Mouse (Mus musculus) lung, embryonic 15.5 days (tissue): Measurements from ENCODE around the gene Pcsk5. TPM values are rescaled to one million over a fixed set of nuclear protein-coding genes. Genes with fewer than 3 reads are reported as not detected.

Experiments used
- ATAC-seq: fragments of 200-750 bp; cut with Nextera tagmentation; 2 replicates; pipeline ENCODE4 v1.8.0; 2017; ENCODE audit warnings: moderate number of reproducible peaks, borderline replicate concordance; ENCODE audit not compliant: low FRiP score, low TSS enrichment; ENCODE audit errors: extremely low read depth
- H3K27ac ChIP-seq: fragments of 300-500 bp; sonication (generic); 2 replicates; pipeline ENCODE4 v1.5.1; 2015; ENCODE audit warnings: moderate library complexity, mild to moderate bottlenecking, inconsistent platforms
- H3K27me3 ChIP-seq: fragments of 300-500 bp; sonication (generic); 2 replicates; pipeline ENCODE4 v1.6.1; 2015; ENCODE audit warnings: inconsistent platforms
- H3K36me3 ChIP-seq: fragments of 300-500 bp; sonication (generic); 2 replicates; pipeline ENCODE4 v1.6.1; 2015; ENCODE audit warnings: inconsistent platforms
- H3K4me1 ChIP-seq: fragments of 300-500 bp; sonication (generic); 2 replicates; pipeline ENCODE4 v1.6.1; 2015; ENCODE audit warnings: inconsistent platforms
- H3K4me2 ChIP-seq: fragments of 300-500 bp; sonication (generic); 2 replicates; pipeline ENCODE4 v1.6.1; 2015; ENCODE audit warnings: inconsistent platforms, mild to moderate bottlenecking, moderate library complexity
- H3K4me3 ChIP-seq: fragments of 300-500 bp; sonication (generic); 2 replicates; pipeline ENCODE4 v1.5.1; 2015; ENCODE audit warnings: mild to moderate bottlenecking, inconsistent platforms
- H3K9ac ChIP-seq: fragments of 300-500 bp; sonication (generic); 2 replicates; pipeline ENCODE4 v1.6.1; 2015; ENCODE audit warnings: inconsistent platforms
- H3K9me3 ChIP-seq: fragments of 300-500 bp; sonication (generic); 2 replicates; pipeline ENCODE4 v1.6.1; 2016; ENCODE audit warnings: inconsistent platforms
- WGBS: fragments of 180-500 bp; shearing (Covaris S2); methylation state at CpG from one replicate; pipeline ENCODE4 v1.1.7; 2015; 5-methylcytosine and 5-hydroxymethylcytosine counted together
- polyA plus RNA-seq: library from polyadenylated mRNA; unstranded; fragments of >200 nt; fragmentation: Nextera tagmentation; extraction: Ambion mirVana; gene quantifications from 2 replicates; pipeline ENCODE4 v1.2.1, GENCODE M21; 2015

Gene Pcsk5
- polyA plus RNA-seq, 1 experiment from 2014 or later, result 24.6 TPM

- Histone ChIP-seq H3K9ac (no peak overlapping the region), H3K36me3 (no peaks in the 10 kb centered on the region), H3K27me3 (no peaks in the 10 kb centered on the region), H3K4me2 (no peak overlapping the region), H3K9me3 (no peaks in the 10 kb centered on the region), H3K27ac (no peak overlapping the region), H3K4me3 (no peak overlapping the region), H3K4me1 (no peaks in the 10 kb centered on the region)
- 94% methylated on average over 1 of the region's 1 CpGs for WGBS
- no peak for ATAC-seq
These were observed 400.8 kb downstream of the Pcsk5 start for GRCm38 (mm10) chr19:17436651-17437050.

GRCm38 (mm10) chr19:17428561-17428914 lies 408.9 kb downstream of the Pcsk5 start:
- Histone ChIP-seq H3K9me3 (no peaks in the 10 kb centered on the region), H3K27ac (no peak overlapping the region), H3K36me3 (no peaks in the 10 kb centered on the region), H3K9ac (no peak overlapping the region), H3K4me1 (no peaks in the 10 kb centered on the region), H3K4me3 (no peak overlapping the region), H3K4me2 (no peak overlapping the region), H3K27me3 (no peaks in the 10 kb centered on the region)
- 76% methylated on average over 2 of the region's 2 CpGs for WGBS
- ATAC-seq, result no peak

- 93% methylated on average over 2 of the region's 2 CpGs for WGBS
- no peak for ATAC-seq
- Histone ChIP-seq H3K9ac (no peak overlapping the region), H3K27ac (no peak overlapping the region), H3K36me3 (no peaks in the 10 kb centered on the region), H3K27me3 (no peaks in the 10 kb centered on the region), H3K4me1 (no peaks in the 10 kb centered on the region), H3K4me3 (no peak overlapping the region), H3K9me3 (no peaks in the 10 kb centered on the region), H3K4me2 (no peak overlapping the region)
These were observed 409.4 kb downstream of the Pcsk5 start for GRCm38 (mm10) chr19:17427824-17428560.

GRCm38 (mm10) chr19:17423306-17423705 lies 414.1 kb downstream of the Pcsk5 start:
- Histone ChIP-seq H3K9ac (no peak overlapping the region), H3K4me2 (no peak overlapping the region), H3K27me3 (no peaks in the 10 kb centered on the region), H3K4me1 (no peaks in the 10 kb centered on the region), H3K9me3 (no peaks in the 10 kb centered on the region), H3K27ac (no peak overlapping the region), H3K4me3 (no peak overlapping the region), H3K36me3 (no peaks in the 10 kb centered on the region)
- 53% methylated on average over 3 of the region's 3 CpGs for WGBS
- ATAC-seq, result no peak

GRCm38 (mm10) chr19:17417855-17418254 lies 419.6 kb downstream of the Pcsk5 start:
- Histone ChIP-seq H3K4me2 (no peak overlapping the region), H3K4me3 (no peak overlapping the region), H3K27me3 (no peaks in the 10 kb centered on the region), H3K4me1 (no peaks in the 10 kb centered on the region), H3K9me3 (no peaks in the 10 kb centered on the region), H3K9ac (no peak overlapping the region), H3K27ac (no peak overlapping the region), H3K36me3 (no peaks in the 10 kb centered on the region)
- ATAC-seq, result no peak
- WGBS, result 50% methylated on average over 1 of the region's 1 CpGs

- H3K4me1 ChIP-seq, result no peaks in the 10 kb centered on the region
- WGBS, result 46% methylated on average over 4 of the region's 4 CpGs
- no peak overlapping the region for H3K9ac ChIP-seq
- H3K27ac ChIP-seq, result no peak overlapping the region
- H3K9me3 ChIP-seq, result no peaks in the 10 kb centered on the region
- ATAC-seq, result no peak
- H3K36me3 ChIP-seq, result no peaks in the 10 kb centered on the region
- no peak overlapping the region for H3K4me2 ChIP-seq
- no peak overlapping the region for H3K4me3 ChIP-seq
- H3K27me3 ChIP-seq, result no peaks in the 10 kb centered on the region
These were observed 424.4 kb downstream of the Pcsk5 start for GRCm38 (mm10) chr19:17412915-17413459.

- Histone ChIP-seq H3K4me3 (no peak overlapping the region), H3K4me1 (no peaks in the 10 kb centered on the region), H3K27me3 (no peaks in the 10 kb centered on the region), H3K9ac (no peak overlapping the region), H3K4me2 (no peak overlapping the region), H3K36me3 (no peaks in the 10 kb centered on the region), H3K27ac (no peak overlapping the region), H3K9me3 (no peaks in the 10 kb centered on the region)
- WGBS, result 67% methylated on average over 5 of the region's 5 CpGs
- ATAC-seq, result no peak
These were observed 426.9 kb downstream of the Pcsk5 start for GRCm38 (mm10) chr19:17410465-17411065.

- Histone ChIP-seq H3K27me3 (no peaks in the 10 kb centered on the region), H3K4me3 (no peak overlapping the region), H3K9me3 (no peaks in the 10 kb centered on the region), H3K27ac (no peak overlapping the region), H3K36me3 (no peaks in the 10 kb centered on the region), H3K4me1 (no peaks in the 10 kb centered on the region), H3K9ac (no peak overlapping the region), H3K4me2 (no peak overlapping the region)
- WGBS, result 53% methylated on average over 3 of the region's 3 CpGs
- no peak for ATAC-seq
These were observed 428.1 kb downstream of the Pcsk5 start for GRCm38 (mm10) chr19:17409351-17409750.

GRCm38 (mm10) chr19:17408591-17408990 lies 428.8 kb downstream of the Pcsk5 start:
- H3K4me3 ChIP-seq, result no peak overlapping the region
- no peaks in the 10 kb centered on the region for H3K4me1 ChIP-seq
- H3K9me3 ChIP-seq, result no peaks in the 10 kb centered on the region
- no peak overlapping the region for H3K9ac ChIP-seq
- H3K36me3 ChIP-seq, result no peaks in the 10 kb centered on the region
- H3K27me3 ChIP-seq, result no peaks in the 10 kb centered on the region
- H3K27ac ChIP-seq, result no peak overlapping the region
- no peak for ATAC-seq
- no peak overlapping the region for H3K4me2 ChIP-seq

- H3K36me3 ChIP-seq, result no peaks in the 10 kb centered on the region
- H3K9ac ChIP-seq, result no peak overlapping the region
- 86% methylated on average over 5 of the region's 5 CpGs for WGBS
- no peaks in the 10 kb centered on the region for H3K4me1 ChIP-seq
- no peak overlapping the region for H3K4me2 ChIP-seq
- no peaks in the 10 kb centered on the region for H3K27me3 ChIP-seq
- no peaks in the 10 kb centered on the region for H3K9me3 ChIP-seq
- no peak overlapping the region for H3K27ac ChIP-seq
- no peak for ATAC-seq
- no peak overlapping the region for H3K4me3 ChIP-seq
These were observed 430.6 kb downstream of the Pcsk5 start for GRCm38 (mm10) chr19:17406823-17407222.

GRCm38 (mm10) chr19:17403175-17403574 lies 434.3 kb downstream of the Pcsk5 start:
- Histone ChIP-seq H3K9me3 (no peaks in the 10 kb centered on the region), H3K4me2 (no peak overlapping the region), H3K9ac (no peak overlapping the region), H3K4me1 (no peaks in the 10 kb centered on the region), H3K36me3 (peaks cover 18% of the 10 kb centered on the region), H3K27me3 (no peaks in the 10 kb centered on the region), H3K4me3 (no peak overlapping the region), H3K27ac (no peak overlapping the region)
- no peak for ATAC-seq
- WGBS, result 84% methylated on average over 4 of the region's 4 CpGs

- 59% methylated on average over 4 of the region's 4 CpGs for WGBS
- Histone ChIP-seq H3K4me1 (no peaks in the 10 kb centered on the region), H3K27me3 (no peaks in the 10 kb centered on the region), H3K9me3 (no peaks in the 10 kb centered on the region), H3K4me2 (no peak overlapping the region), H3K9ac (no peak overlapping the region), H3K36me3 (peaks cover 28% of the 10 kb centered on the region), H3K4me3 (no peak overlapping the region), H3K27ac (no peak overlapping the region)
- no peak for ATAC-seq
These were observed 436.9 kb downstream of the Pcsk5 start for GRCm38 (mm10) chr19:17400571-17400970.
